Mouse (Mus musculus): ENCODE measurements around the gene Zfand4. TPM values are rescaled to one million over a fixed set of nuclear protein-coding genes. Genes with fewer than 3 reads are reported as not detected.

Gene Zfand4
- polyA plus RNA-seq, 1 experiment from 2014 or later = 10.8 TPM

DNA sequence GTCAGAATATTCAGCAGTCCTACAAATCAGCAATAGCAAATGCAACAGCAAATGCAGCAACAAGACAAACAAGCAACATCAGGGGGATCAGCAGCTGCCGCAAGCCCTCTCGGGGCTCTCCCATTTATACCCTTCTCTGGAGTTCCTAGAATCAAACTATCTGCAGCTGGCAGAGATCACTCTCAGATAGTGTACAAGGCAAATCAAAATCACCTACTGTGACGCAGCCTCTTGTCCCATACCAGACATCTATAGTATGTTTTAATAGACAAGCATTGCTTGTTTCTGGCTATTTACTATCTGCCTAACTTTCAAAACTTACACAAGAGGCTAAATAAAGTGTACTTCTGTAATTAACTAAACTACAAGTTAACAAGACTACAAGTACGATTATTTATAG is 98.0 kb downstream of the Zfand4 start:
- H3K9me3 ChIP-seq (replicated peaks; ENCODE audit: control insufficient read depth, low read length) = no peaks in the 10 kb centered on the region
- no peaks in the 10 kb centered on the region for H3K4me1 ChIP-seq (ENCODE audit: control insufficient read depth, insufficient read depth, low read length)
- ATAC-seq (replicated peaks; ENCODE audit: insufficient number of reproducible peaks, low FRiP score, low TSS enrichment, low read depth) (no peak), DNase-seq (ENCODE audit: low spot score) (no peak)
- 89% methylated on average over 4 of the region's 4 CpGs for WGBS
- H3K27me3 ChIP-seq (ENCODE audit: control insufficient read depth, insufficient read depth, low read length) = no peaks in the 10 kb centered on the region
- no peaks in the 10 kb centered on the region for H3K36me3 ChIP-seq (replicated peaks; ENCODE audit: control insufficient read depth, insufficient read depth, low read depth, low read length)
- no peak overlapping the region for H3K27ac ChIP-seq (replicated peaks; ENCODE audit: low read depth, low read length)
- no peak overlapping the region for H3K4me2 ChIP-seq (ENCODE audit: low read depth, low read length)
- no peak overlapping the region for H3K4me3 ChIP-seq (ENCODE audit: low read depth, low read length)
- no peak overlapping the region for H3K9ac ChIP-seq (replicated peaks; ENCODE audit: low read length)

DNA sequence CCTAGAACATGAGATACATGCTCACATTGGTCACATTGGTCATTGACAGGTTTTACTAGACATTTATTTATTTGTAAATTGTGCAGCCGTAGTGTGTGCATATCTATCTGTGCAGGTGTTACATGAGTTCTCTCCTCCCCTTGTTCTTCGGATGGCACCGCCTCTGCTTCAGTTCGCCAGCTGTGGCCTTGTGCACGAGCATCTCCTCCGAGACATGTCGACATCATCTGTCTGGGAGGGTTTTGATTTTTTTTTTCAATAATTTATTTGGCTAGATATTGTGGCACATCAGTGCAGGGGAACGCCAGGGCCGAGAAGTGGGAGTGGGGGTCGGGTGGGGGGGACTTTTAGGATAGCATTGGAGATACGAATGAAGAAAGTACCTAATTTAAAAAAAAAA is 103.9 kb downstream of the Zfand4 start:
- Histone ChIP-seq H3K9ac (replicated peaks; ENCODE audit: low read length) (no peak overlapping the region), H3K4me1 (ENCODE audit: control insufficient read depth, insufficient read depth, low read length) (no peaks in the 10 kb centered on the region), H3K27me3 (ENCODE audit: control insufficient read depth, insufficient read depth, low read length) (no peaks in the 10 kb centered on the region), H3K4me3 (ENCODE audit: low read depth, low read length) (no peak overlapping the region), H3K27ac (replicated peaks; ENCODE audit: low read depth, low read length) (no peak overlapping the region), H3K36me3 (replicated peaks; ENCODE audit: control insufficient read depth, insufficient read depth, low read depth, low read length) (no peaks in the 10 kb centered on the region), H3K9me3 (replicated peaks; ENCODE audit: control insufficient read depth, low read length) (no peaks in the 10 kb centered on the region), H3K4me2 (ENCODE audit: low read depth, low read length) (no peak overlapping the region)
- 84% methylated on average over 11 of the region's 11 CpGs for WGBS
- DNase-seq (ENCODE audit: low spot score) (no peak), ATAC-seq (replicated peaks; ENCODE audit: insufficient number of reproducible peaks, low FRiP score, low TSS enrichment, low read depth) (no peak)

DNA sequence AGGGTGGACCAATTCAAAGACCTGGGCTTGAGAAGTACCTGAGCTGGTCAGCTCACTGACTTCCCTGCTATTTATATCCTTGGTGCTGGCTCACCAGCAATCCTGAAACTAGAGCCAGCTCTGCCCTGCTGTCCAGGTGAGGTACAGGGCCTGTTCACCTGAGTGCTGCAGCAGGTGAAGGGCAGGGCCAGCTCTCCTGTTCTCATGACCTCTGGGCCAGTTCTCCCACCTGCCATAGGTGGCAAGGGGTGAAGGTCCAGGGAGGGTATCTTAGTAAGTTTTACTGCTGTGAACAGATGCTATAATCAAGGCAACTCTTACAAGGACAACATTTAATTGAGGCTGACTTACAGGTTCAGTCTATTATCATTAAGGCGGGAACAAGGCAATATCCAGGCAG is 105.8 kb downstream of the Zfand4 start:
- Histone ChIP-seq H3K9ac (replicated peaks; ENCODE audit: low read length) (no peak overlapping the region), H3K4me3 (ENCODE audit: low read depth, low read length) (no peak overlapping the region), H3K4me1 (ENCODE audit: control insufficient read depth, insufficient read depth, low read length) (no peaks in the 10 kb centered on the region), H3K36me3 (replicated peaks; ENCODE audit: control insufficient read depth, insufficient read depth, low read depth, low read length) (no peaks in the 10 kb centered on the region), H3K27ac (replicated peaks; ENCODE audit: low read depth, low read length) (no peak overlapping the region), H3K9me3 (replicated peaks; ENCODE audit: control insufficient read depth, low read length) (no peaks in the 10 kb centered on the region), H3K27me3 (ENCODE audit: control insufficient read depth, insufficient read depth, low read length) (no peaks in the 10 kb centered on the region), H3K4me2 (ENCODE audit: low read depth, low read length) (no peak overlapping the region)
- 86% methylated on average over 1 of the region's 1 CpGs for WGBS
- DNase-seq (ENCODE audit: low spot score) (no peak), ATAC-seq (replicated peaks; ENCODE audit: insufficient number of reproducible peaks, low FRiP score, low TSS enrichment, low read depth) (no peak)

DNA sequence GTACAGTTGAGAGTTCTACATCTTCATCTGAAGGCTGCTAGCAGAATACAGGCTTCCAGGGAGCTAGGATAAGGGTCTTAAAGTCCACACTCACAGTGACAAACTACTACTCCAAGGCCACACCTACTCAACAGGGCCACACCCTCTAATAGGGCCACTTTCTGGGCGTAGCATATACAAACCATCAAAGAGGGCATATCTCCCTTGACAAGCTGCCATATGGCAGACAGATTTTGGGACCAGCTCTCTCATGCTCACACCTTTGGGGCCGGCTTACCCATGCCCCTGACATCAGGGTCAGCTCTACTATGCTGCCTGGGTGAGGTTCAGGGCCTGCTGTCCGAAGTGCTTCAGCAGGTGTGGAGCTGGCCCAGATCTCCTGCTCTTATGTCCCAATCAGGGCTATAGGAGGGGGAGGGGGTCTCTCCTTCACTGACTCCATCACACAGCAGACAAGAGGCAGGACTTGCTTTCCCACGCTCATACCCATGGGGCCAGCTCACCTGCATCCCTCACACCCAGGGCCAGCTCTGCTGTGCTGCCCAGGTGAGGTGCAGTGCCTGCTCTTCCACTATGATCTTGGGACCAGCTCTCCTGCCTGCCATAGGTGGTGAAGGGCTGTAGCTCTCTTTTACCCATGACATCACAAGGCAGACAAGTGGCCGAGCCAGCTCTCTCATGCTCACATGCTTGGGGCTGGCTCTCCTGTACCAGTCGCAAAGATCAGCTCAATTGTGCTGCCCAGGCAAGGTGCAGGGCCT is 106.4 kb downstream of the Zfand4 start:
- DNase-seq (ENCODE audit: low spot score) (no peak), ATAC-seq (replicated peaks; ENCODE audit: insufficient number of reproducible peaks, low FRiP score, low TSS enrichment, low read depth) (no peak; the same call in 1 of the 2 replicates)
- Histone ChIP-seq H3K27me3 (ENCODE audit: control insufficient read depth, insufficient read depth, low read length) (no peaks in the 10 kb centered on the region), H3K27ac (replicated peaks; ENCODE audit: low read depth, low read length) (no peak overlapping the region), H3K4me1 (ENCODE audit: control insufficient read depth, insufficient read depth, low read length) (no peaks in the 10 kb centered on the region), H3K36me3 (replicated peaks; ENCODE audit: control insufficient read depth, insufficient read depth, low read depth, low read length) (no peaks in the 10 kb centered on the region), H3K4me2 (ENCODE audit: low read depth, low read length) (no peak overlapping the region), H3K9ac (replicated peaks; ENCODE audit: low read length) (no peak overlapping the region), H3K4me3 (ENCODE audit: low read depth, low read length) (no peak overlapping the region), H3K9me3 (replicated peaks; ENCODE audit: control insufficient read depth, low read length) (no peaks in the 10 kb centered on the region)
- WGBS = 80% methylated on average over 6 of the region's 6 CpGs

DNA sequence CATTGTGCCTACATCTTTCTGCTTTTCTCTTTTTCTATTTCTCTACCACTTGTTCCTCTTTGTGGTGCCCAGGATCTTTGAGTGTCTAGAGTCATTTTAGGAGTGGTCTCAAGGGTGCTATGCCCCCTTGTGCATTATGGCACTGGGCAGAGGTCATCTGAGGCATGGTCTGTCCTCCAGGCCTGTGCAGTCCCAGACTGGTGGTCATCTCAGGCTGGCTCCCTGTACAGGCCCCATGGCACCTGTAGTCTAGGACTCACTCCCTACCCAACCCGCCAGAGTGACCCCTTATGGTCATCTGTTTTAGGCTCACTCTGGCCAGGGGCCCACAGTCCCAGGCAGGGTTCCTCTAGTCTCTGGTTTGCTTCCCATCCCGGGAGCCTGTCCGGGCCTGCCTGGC is 107.5 kb downstream of the Zfand4 start:
- 91% methylated on average over 3 of the region's 3 CpGs for WGBS
- Histone ChIP-seq H3K36me3 (replicated peaks; ENCODE audit: control insufficient read depth, insufficient read depth, low read depth, low read length) (no peaks in the 10 kb centered on the region), H3K9ac (replicated peaks; ENCODE audit: low read length) (no peak overlapping the region), H3K9me3 (replicated peaks; ENCODE audit: control insufficient read depth, low read length) (no peaks in the 10 kb centered on the region), H3K4me1 (ENCODE audit: control insufficient read depth, insufficient read depth, low read length) (no peaks in the 10 kb centered on the region), H3K27me3 (ENCODE audit: control insufficient read depth, insufficient read depth, low read length) (no peaks in the 10 kb centered on the region), H3K4me3 (ENCODE audit: low read depth, low read length) (no peak overlapping the region), H3K27ac (replicated peaks; ENCODE audit: low read depth, low read length) (no peak overlapping the region), H3K4me2 (ENCODE audit: low read depth, low read length) (no peak overlapping the region)
- ATAC-seq (replicated peaks; ENCODE audit: insufficient number of reproducible peaks, low FRiP score, low TSS enrichment, low read depth) (0 out of 2 replicates have a peak, but pooled peaks have one; percentile 56), DNase-seq (ENCODE audit: low spot score) (no peak)

DNA sequence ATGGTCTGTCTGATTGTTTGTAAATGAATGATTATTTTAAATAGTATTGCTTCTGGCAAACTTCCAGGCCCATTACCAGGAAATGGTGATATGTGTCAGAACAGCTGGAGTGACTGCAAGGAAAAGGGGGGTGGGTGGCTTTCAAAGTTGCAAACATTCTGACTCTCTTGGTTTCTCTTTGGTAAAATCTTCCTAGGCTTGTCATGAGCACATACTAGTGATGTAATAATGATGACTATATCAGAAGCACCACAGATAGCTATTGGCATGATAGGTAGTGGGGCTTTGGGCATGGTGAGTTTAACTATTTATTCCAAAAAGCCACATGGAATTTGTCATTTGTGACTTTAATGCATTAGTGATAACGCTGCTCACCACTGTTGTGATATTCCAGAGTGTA is 110.1 kb downstream of the Zfand4 start:
- H3K36me3 ChIP-seq (replicated peaks; ENCODE audit: control insufficient read depth, insufficient read depth, low read depth, low read length) = no peaks in the 10 kb centered on the region; the same call in 1 of the 2 replicates
- H3K27me3 ChIP-seq (ENCODE audit: control insufficient read depth, insufficient read depth, low read length) = no peaks in the 10 kb centered on the region
- no peak overlapping the region for H3K4me2 ChIP-seq (ENCODE audit: low read depth, low read length)
- H3K9me3 ChIP-seq (replicated peaks; ENCODE audit: control insufficient read depth, low read length) = no peaks in the 10 kb centered on the region
- H3K9ac ChIP-seq (replicated peaks; ENCODE audit: low read length) = no peak overlapping the region
- H3K27ac ChIP-seq (replicated peaks; ENCODE audit: low read depth, low read length) = no peak overlapping the region
- 92% methylated on average over 1 of the region's 1 CpGs for WGBS
- ATAC-seq (replicated peaks; ENCODE audit: insufficient number of reproducible peaks, low FRiP score, low TSS enrichment, low read depth) (no peak), DNase-seq (ENCODE audit: low spot score) (no peak)
- H3K4me3 ChIP-seq (ENCODE audit: low read depth, low read length) = no peak overlapping the region
- no peaks in the 10 kb centered on the region for H3K4me1 ChIP-seq (ENCODE audit: control insufficient read depth, insufficient read depth, low read length)

DNA sequence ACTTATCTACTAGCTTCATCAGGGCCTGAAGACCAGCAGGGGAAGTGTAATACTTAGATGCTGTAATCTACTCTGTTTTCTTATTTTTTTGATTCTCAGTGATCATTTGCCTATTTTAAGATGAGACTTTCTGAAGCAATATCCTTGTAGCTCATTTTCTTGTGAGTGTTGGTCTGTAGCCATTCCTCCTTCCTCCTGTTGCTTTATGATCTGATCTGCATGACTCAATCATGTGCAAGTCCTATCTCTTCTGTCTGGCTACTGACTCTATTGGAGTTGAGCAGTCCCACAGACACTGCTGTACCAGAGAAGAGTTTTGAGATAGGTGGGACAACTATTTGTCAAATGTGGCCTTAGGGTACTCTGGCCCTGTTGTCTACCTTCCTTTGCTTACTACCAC is 110.6 kb downstream of the Zfand4 start:
- no peak overlapping the region for H3K27ac ChIP-seq (replicated peaks; ENCODE audit: low read depth, low read length)

DNA sequence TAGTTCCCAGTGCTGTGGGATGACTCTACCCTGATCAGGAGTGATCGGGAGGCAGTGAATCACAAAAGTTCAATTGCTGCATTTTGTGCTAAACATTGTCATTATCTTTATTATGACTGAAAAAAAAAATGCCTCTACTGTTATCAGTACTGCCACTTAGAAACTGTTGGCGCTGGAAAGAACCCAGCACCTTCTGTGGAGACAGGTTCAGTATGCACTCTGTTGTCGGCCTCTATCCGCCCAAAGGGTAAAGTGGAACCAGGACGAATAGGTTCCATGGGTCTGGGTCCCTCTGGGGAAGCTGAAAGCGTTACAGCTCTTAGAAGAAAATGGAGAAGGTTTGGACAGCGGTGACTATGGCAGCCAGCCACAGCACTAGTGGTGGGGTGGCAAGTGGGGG is 114.9 kb downstream of the Zfand4 start:
- DNase-seq (ENCODE audit: low spot score) (no peak), ATAC-seq (replicated peaks; ENCODE audit: insufficient number of reproducible peaks, low FRiP score, low TSS enrichment, low read depth) (no peak)
- Histone ChIP-seq H3K27ac (replicated peaks; ENCODE audit: low read depth, low read length) (no peak overlapping the region), H3K4me1 (ENCODE audit: control insufficient read depth, insufficient read depth, low read length) (no peaks in the 10 kb centered on the region), H3K9me3 (replicated peaks; ENCODE audit: control insufficient read depth, low read length) (no peaks in the 10 kb centered on the region), H3K27me3 (ENCODE audit: control insufficient read depth, insufficient read depth, low read length) (no peaks in the 10 kb centered on the region), H3K36me3 (replicated peaks; ENCODE audit: control insufficient read depth, insufficient read depth, low read depth, low read length) (no peaks in the 10 kb centered on the region; the same call in 1 of the 2 replicates), H3K9ac (replicated peaks; ENCODE audit: low read length) (no peak overlapping the region), H3K4me2 (ENCODE audit: low read depth, low read length) (no peak overlapping the region), H3K4me3 (ENCODE audit: low read depth, low read length) (no peak overlapping the region)
- WGBS = 92% methylated on average over 7 of the region's 7 CpGs

More for the DNA sequence above, 110.6 kb downstream of the Zfand4 start:
- DNase-seq (ENCODE audit: low spot score) (no peak), ATAC-seq (replicated peaks; ENCODE audit: insufficient number of reproducible peaks, low FRiP score, low TSS enrichment, low read depth) (no peak)
- no peaks in the 10 kb centered on the region for H3K27me3 ChIP-seq (ENCODE audit: control insufficient read depth, insufficient read depth, low read length)
- H3K4me2 ChIP-seq (ENCODE audit: low read depth, low read length) = no peak overlapping the region
- no peaks in the 10 kb centered on the region for H3K9me3 ChIP-seq (replicated peaks; ENCODE audit: control insufficient read depth, low read length)
- H3K36me3 ChIP-seq (replicated peaks; ENCODE audit: control insufficient read depth, insufficient read depth, low read depth, low read length) = no peaks in the 10 kb centered on the region; the same call in 1 of the 2 replicates
- no peak overlapping the region for H3K4me3 ChIP-seq (ENCODE audit: low read depth, low read length)
- H3K4me1 ChIP-seq (ENCODE audit: control insufficient read depth, insufficient read depth, low read length) = no peaks in the 10 kb centered on the region
- H3K9ac ChIP-seq (replicated peaks; ENCODE audit: low read length) = no peak overlapping the region

All from embryonic facial prominence, embryonic 11.5 days (tissue).